Mouse (Mus musculus): ENCODE results near the gene Zfp185. TPM values are rescaled to one million over a fixed set of nuclear protein-coding genes. Genes with fewer than 3 reads are reported as not detected.

Zfp185 gene
- polyA plus RNA-seq, 1 experiment from 2014 or later = 2.4 TPM

GRCm38 (mm10) chrX:72988431-72988830, 1.3 kb downstream of the Zfp185 start:
- Histone ChIP-seq H3K4me1 (replicated peaks; ENCODE audit: control insufficient read depth, insufficient read depth, low read length) (no peaks in the 10 kb centered on the region; the same call in 1 of the 2 replicates), H3K4me3 (ENCODE audit: low read depth, low read length) (no peak overlapping the region), H3K9me3 (ENCODE audit: control insufficient read depth, low read length) (no peaks in the 10 kb centered on the region), H3K27ac (ENCODE audit: low read depth, low read length) (no peak overlapping the region), H3K36me3 (ENCODE audit: control insufficient read depth, insufficient read depth, low read length) (no peaks in the 10 kb centered on the region), H3K27me3 (replicated peaks; ENCODE audit: control insufficient read depth, insufficient read depth, low read length) (peaks cover 34% of the 10 kb centered on the region), H3K4me2 (no peak overlapping the region), H3K9ac (ENCODE audit: low read depth, low read length) (no peak overlapping the region)
- no peak for DNase-seq (ENCODE audit: low spot score)
- WGBS = 80% methylated on average over 3 of the region's 3 CpGs
- ATAC-seq (replicated peaks; ENCODE audit: low FRiP score) = no peak

- Histone ChIP-seq H3K36me3 (ENCODE audit: control insufficient read depth, insufficient read depth, low read length) (no peaks in the 10 kb centered on the region), H3K4me1 (replicated peaks; ENCODE audit: control insufficient read depth, insufficient read depth, low read length) (no peaks in the 10 kb centered on the region), H3K27ac (ENCODE audit: low read depth, low read length) (no peak overlapping the region), H3K27me3 (replicated peaks; ENCODE audit: control insufficient read depth, insufficient read depth, low read length) (peaks cover 29% of the 10 kb centered on the region), H3K4me3 (ENCODE audit: low read depth, low read length) (no peak overlapping the region), H3K4me2 (no peak overlapping the region), H3K9me3 (ENCODE audit: control insufficient read depth, low read length) (no peaks in the 10 kb centered on the region), H3K9ac (ENCODE audit: low read depth, low read length) (no peak overlapping the region)
- ATAC-seq (replicated peaks; ENCODE audit: low FRiP score) = no peak
- DNase-seq (ENCODE audit: low spot score) = no peak
- 69% methylated on average over 3 of the region's 3 CpGs for WGBS
Measured at GRCm38 (mm10) chrX:72990581-72990980, 3.4 kb downstream of the Zfp185 start.

- no peak overlapping the region for H3K9ac ChIP-seq (ENCODE audit: low read depth, low read length)
- H3K27ac ChIP-seq (ENCODE audit: low read depth, low read length) = no peak overlapping the region
- H3K36me3 ChIP-seq (ENCODE audit: control insufficient read depth, insufficient read depth, low read length) = no peaks in the 10 kb centered on the region
- 45% methylated on average over 5 of the region's 5 CpGs for WGBS
- ATAC-seq (replicated peaks; ENCODE audit: low FRiP score) (no peak), DNase-seq (ENCODE audit: low spot score) (no peak)
- peaks cover 23% of the 10 kb centered on the region for H3K27me3 ChIP-seq (replicated peaks; ENCODE audit: control insufficient read depth, insufficient read depth, low read length)
- no peaks in the 10 kb centered on the region for H3K9me3 ChIP-seq (ENCODE audit: control insufficient read depth, low read length)
- no peak overlapping the region for H3K4me2 ChIP-seq
- H3K4me1 ChIP-seq (replicated peaks; ENCODE audit: control insufficient read depth, insufficient read depth, low read length) = no peaks in the 10 kb centered on the region
- H3K4me3 ChIP-seq (ENCODE audit: low read depth, low read length) = no peak overlapping the region
Measured at GRCm38 (mm10) chrX:72992291-72992919, 5.3 kb downstream of the Zfp185 start.

GRCm38 (mm10) chrX:72995542-72995941, 8.4 kb downstream of the Zfp185 start:
- 78% methylated on average over 3 of the region's 3 CpGs for WGBS
- H3K27me3 ChIP-seq (replicated peaks; ENCODE audit: control insufficient read depth, insufficient read depth, low read length) = peaks cover 9% of the 10 kb centered on the region

GRCm38 (mm10) chrX:73003110-73003509, 16.0 kb downstream of the Zfp185 start:
- DNase-seq (ENCODE audit: low spot score) = no peak
- ATAC-seq (replicated peaks; ENCODE audit: low FRiP score) = no peak
- H3K4me3 ChIP-seq (ENCODE audit: low read depth, low read length) = no peak overlapping the region

More at GRCm38 (mm10) chrX:72995542-72995941, 8.4 kb downstream of the Zfp185 start:
- DNase-seq (ENCODE audit: low spot score) (no peak), ATAC-seq (replicated peaks; ENCODE audit: low FRiP score) (no peak)
- H3K9ac ChIP-seq (ENCODE audit: low read depth, low read length) = no peak overlapping the region
- H3K4me2 ChIP-seq = no peak overlapping the region
- H3K9me3 ChIP-seq (ENCODE audit: control insufficient read depth, low read length) = no peaks in the 10 kb centered on the region
- no peaks in the 10 kb centered on the region for H3K36me3 ChIP-seq (ENCODE audit: control insufficient read depth, insufficient read depth, low read length)
- H3K4me3 ChIP-seq (ENCODE audit: low read depth, low read length) = no peak overlapping the region
- no peak overlapping the region for H3K27ac ChIP-seq (ENCODE audit: low read depth, low read length)
- H3K4me1 ChIP-seq (replicated peaks; ENCODE audit: control insufficient read depth, insufficient read depth, low read length) = no peaks in the 10 kb centered on the region

GRCm38 (mm10) chrX:73005678-73006077, 18.5 kb downstream of the Zfp185 start:
- ATAC-seq (replicated peaks; ENCODE audit: low FRiP score) = no peak

More at GRCm38 (mm10) chrX:73003110-73003509, 16.0 kb downstream of the Zfp185 start:
- WGBS = 90% methylated on average over 5 of the region's 5 CpGs
- Histone ChIP-seq H3K27ac (ENCODE audit: low read depth, low read length) (no peak overlapping the region), H3K27me3 (replicated peaks; ENCODE audit: control insufficient read depth, insufficient read depth, low read length) (peaks cover 2% of the 10 kb centered on the region; the same call in 1 of the 2 replicates), H3K9ac (ENCODE audit: low read depth, low read length) (no peak overlapping the region), H3K36me3 (ENCODE audit: control insufficient read depth, insufficient read depth, low read length) (no peaks in the 10 kb centered on the region), H3K4me2 (no peak overlapping the region), H3K9me3 (ENCODE audit: control insufficient read depth, low read length) (no peaks in the 10 kb centered on the region), H3K4me1 (replicated peaks; ENCODE audit: control insufficient read depth, insufficient read depth, low read length) (no peaks in the 10 kb centered on the region)

GRCm38 (mm10) chrX:73007597-73008479, 20.7 kb downstream of the Zfp185 start:
- peak overlapping the region; percentile 59 for H3K4me2 ChIP-seq
- H3K9me3 ChIP-seq (ENCODE audit: control insufficient read depth, low read length) = no peaks in the 10 kb centered on the region
- DNase-seq (ENCODE audit: low spot score) (peak; percentile 81), ATAC-seq (replicated peaks; ENCODE audit: low FRiP score) (peak; percentile 96)
- H3K36me3 ChIP-seq (ENCODE audit: control insufficient read depth, insufficient read depth, low read length) = no peaks in the 10 kb centered on the region
- no peaks in the 10 kb centered on the region for H3K4me1 ChIP-seq (replicated peaks; ENCODE audit: control insufficient read depth, insufficient read depth, low read length)
- no peaks in the 10 kb centered on the region for H3K27me3 ChIP-seq (replicated peaks; ENCODE audit: control insufficient read depth, insufficient read depth, low read length)
- 14% methylated on average over 27 of the region's 27 CpGs for WGBS
- H3K9ac ChIP-seq (ENCODE audit: low read depth, low read length) = peak overlapping the region; percentile 40; the same call in 1 of the 2 replicates
- H3K4me3 ChIP-seq (ENCODE audit: low read depth, low read length) = peak overlapping the region; percentile 38
- no peak overlapping the region for H3K27ac ChIP-seq (ENCODE audit: low read depth, low read length)

More at GRCm38 (mm10) chrX:73005678-73006077, 18.5 kb downstream of the Zfp185 start:
- no peaks in the 10 kb centered on the region for H3K9me3 ChIP-seq (ENCODE audit: control insufficient read depth, low read length)
- no peaks in the 10 kb centered on the region for H3K4me1 ChIP-seq (replicated peaks; ENCODE audit: control insufficient read depth, insufficient read depth, low read length)
- H3K27me3 ChIP-seq (replicated peaks; ENCODE audit: control insufficient read depth, insufficient read depth, low read length) = peaks cover 2% of the 10 kb centered on the region; the same call in 1 of the 2 replicates
- WGBS = 41% methylated on average over 4 of the region's 4 CpGs
- H3K27ac ChIP-seq (ENCODE audit: low read depth, low read length) = no peak overlapping the region
- H3K4me2 ChIP-seq = no peak overlapping the region
- no peak overlapping the region for H3K9ac ChIP-seq (ENCODE audit: low read depth, low read length)
- no peak overlapping the region for H3K4me3 ChIP-seq (ENCODE audit: low read depth, low read length)
- H3K36me3 ChIP-seq (ENCODE audit: control insufficient read depth, insufficient read depth, low read length) = no peaks in the 10 kb centered on the region
- DNase-seq (ENCODE audit: low spot score) = no peak

- ATAC-seq (replicated peaks; ENCODE audit: low FRiP score) (no peak), DNase-seq (ENCODE audit: low spot score) (no peak)
- no peaks in the 10 kb centered on the region for H3K9me3 ChIP-seq (ENCODE audit: control insufficient read depth, low read length)
- H3K4me2 ChIP-seq = no peak overlapping the region
- H3K27ac ChIP-seq (ENCODE audit: low read depth, low read length) = no peak overlapping the region
- no peak overlapping the region for H3K4me3 ChIP-seq (ENCODE audit: low read depth, low read length)
- no peak overlapping the region for H3K9ac ChIP-seq (ENCODE audit: low read depth, low read length)
- 64% methylated on average over 4 of the region's 4 CpGs for WGBS
- H3K4me1 ChIP-seq (replicated peaks; ENCODE audit: control insufficient read depth, insufficient read depth, low read length) = no peaks in the 10 kb centered on the region
- no peaks in the 10 kb centered on the region for H3K36me3 ChIP-seq (ENCODE audit: control insufficient read depth, insufficient read depth, low read length)
- 0 out of 2 replicates have a peak, but pooled peaks cover 5% of the 10 kb centered on the region for H3K27me3 ChIP-seq (replicated peaks; ENCODE audit: control insufficient read depth, insufficient read depth, low read length)
Measured at GRCm38 (mm10) chrX:73012846-73013245, 25.7 kb downstream of the Zfp185 start.

Data from liver, embryonic 11.5 days (tissue).